Mouse (Mus musculus): ENCODE measurements around the gene Acoxl.

DNA sequence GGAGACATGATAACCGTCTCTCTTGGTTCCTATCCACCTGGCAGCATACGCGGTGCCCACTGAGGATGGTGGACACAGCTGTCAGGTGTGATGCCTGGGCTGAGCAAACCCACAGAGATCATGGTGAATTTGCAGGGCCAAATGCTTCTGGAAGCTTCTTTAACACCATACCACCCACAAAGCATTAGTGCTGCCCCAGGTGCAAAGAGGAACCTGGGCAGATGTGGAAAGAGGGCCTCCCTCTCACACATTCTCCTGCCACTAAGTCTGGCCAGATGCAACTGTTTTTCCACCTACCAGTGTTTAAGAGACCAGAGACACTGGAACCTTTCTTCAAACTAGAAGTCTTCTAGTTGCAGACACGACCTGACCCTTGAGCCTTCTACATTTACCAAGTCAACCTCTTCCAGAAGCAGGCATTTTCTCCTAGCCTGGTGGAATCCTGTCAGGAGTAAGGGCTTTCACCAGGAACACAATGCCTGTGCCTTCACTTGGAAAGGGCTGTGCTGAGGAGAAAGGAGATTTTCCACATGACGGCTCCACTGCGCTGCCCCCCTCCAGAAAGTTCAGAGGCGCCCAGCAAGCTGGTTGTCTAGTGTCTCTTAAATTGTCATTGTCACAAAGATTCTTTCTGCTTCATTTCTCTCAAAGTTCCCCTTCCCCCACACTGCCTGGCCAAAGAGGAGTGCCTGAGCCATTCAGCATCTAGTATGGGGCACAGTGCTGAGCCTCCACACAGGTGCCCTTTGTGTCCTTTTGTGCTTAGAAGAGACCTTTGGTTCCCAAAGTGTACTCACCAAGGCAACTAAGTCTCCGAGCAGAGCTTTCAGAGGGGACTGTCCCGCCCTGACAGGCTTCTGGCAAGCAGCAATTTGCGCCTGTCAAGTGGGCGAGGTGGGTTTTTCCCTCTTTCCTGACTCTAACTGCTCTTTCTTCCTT, 253.0 kb downstream of the Acoxl start:
- TF ChIP-seq CTCF (IDR thresholded peaks at IDR 0.05; ENCODE audit: extremely low read depth, insufficient read depth, low read length) (no peak), POLR2A (IDR thresholded peaks at IDR 0.05; ENCODE audit: extremely low read depth, insufficient read depth, low read length) (no peak)

All from cortical plate, adult 2 months (tissue).